Mouse (Mus musculus) ES-E14 (cell line): ENCODE measurements at regions not wholly inside any gene's neighbourhood (a gene's known extent, or its start where the extent isn't known, plus 50 kb on each side); places are given as distances from the start of the nearest gene placed in this dataset.

Experiments
- CHD2 ChIP-seq: IDR thresholded peaks from 2 replicates; pipeline ENCODE4 v1.6.1; 2014; ENCODE audit warnings: mild to moderate bottlenecking, low read depth, low read length, inconsistent platforms
- HCFC1 ChIP-seq: IDR thresholded peaks from 2 replicates; pipeline ENCODE4 v1.6.1; 2012; ENCODE audit warnings: low read length, inconsistent platforms, borderline replicate concordance; ENCODE audit not compliant: insufficient read depth
- MAFK ChIP-seq: IDR thresholded peaks from 2 replicates; pipeline ENCODE4 v1.6.1; 2014; ENCODE audit warnings: mild to moderate bottlenecking, low read depth, low read length, inconsistent platforms; ENCODE audit not compliant: insufficient read depth
- ZNF384 ChIP-seq: IDR thresholded peaks from 2 replicates; pipeline ENCODE4 v1.6.1; 2012; ENCODE audit warnings: low read depth, low read length, inconsistent platforms

GRCm38 (mm10) chr3:96360816-96361215 is 67.0 kb upstream of the Fcgr1 start:
- TF ChIP-seq CHD2 (no peak), ZNF384 (no peak), MAFK (no peak), HCFC1 (no peak)
